Mouse (Mus musculus) forebrain, embryonic 12.5 days (tissue): ENCODE data around the gene Sell. TPM values are rescaled to one million over a fixed set of nuclear protein-coding genes. Genes with fewer than 3 reads are reported as not detected.

ENCODE experiments used
- ATAC-seq: fragments of 200-750 bp; cut with Nextera tagmentation; 2 replicates; pipeline ENCODE4 v1.8.0; 2017; ENCODE audit warnings: moderate TSS enrichment; ENCODE audit not compliant: low FRiP score
- H3K27ac ChIP-seq: fragments of 300-500 bp; sonication (generic); 2 replicates; pipeline ENCODE4 v1.5.1; 2016; ENCODE audit warnings: mild to moderate bottlenecking
- H3K27me3 ChIP-seq: fragments of 300-500 bp; sonication (generic); 2 replicates; pipeline ENCODE4 v1.6.1; 2016; ENCODE audit warnings: mild to moderate bottlenecking
- H3K36me3 ChIP-seq: fragments of 300-500 bp; sonication (generic); replicated peaks from 2 replicates; pipeline ENCODE4 v1.6.1; 2016; ENCODE audit warnings: mild to moderate bottlenecking
- H3K4me1 ChIP-seq: fragments of 300-500 bp; sonication (generic); 2 replicates; pipeline ENCODE4 v1.6.1; 2016
- H3K4me2 ChIP-seq: fragments of 300-500 bp; sonication (generic); 2 replicates; pipeline ENCODE4 v1.6.1; 2016; ENCODE audit warnings: mild to moderate bottlenecking, moderate library complexity
- H3K4me3 ChIP-seq: fragments of 300-500 bp; sonication (generic); replicated peaks from 2 replicates; pipeline ENCODE4 v1.5.1; 2016; ENCODE audit warnings: mild to moderate bottlenecking
- H3K9ac ChIP-seq: fragments of 300-500 bp; sonication (generic); 2 replicates; pipeline ENCODE4 v1.6.1; 2016; ENCODE audit warnings: mild to moderate bottlenecking
- H3K9me3 ChIP-seq: fragments of 300-500 bp; sonication (generic); 2 replicates; pipeline ENCODE4 v1.6.1; 2016
- WGBS: fragments of 180-500 bp; shearing (Covaris S2); methylation state at CpG from one replicate; pipeline ENCODE4 v1.1.7; 2016; 5-methylcytosine and 5-hydroxymethylcytosine counted together
- polyA plus RNA-seq: library from polyadenylated mRNA; unstranded; fragments of >200 nt; fragmentation: Nextera tagmentation; extraction: Ambion mirVana; gene quantifications from 2 replicates; pipeline ENCODE4 v1.2.1, GENCODE M21; 2016

Gene Sell
- polyA plus RNA-seq, 1 experiment from 2014 or later = not detected

- H3K27ac ChIP-seq = no peak overlapping the region
- H3K27me3 ChIP-seq = no peaks in the 10 kb centered on the region
- H3K4me3 ChIP-seq = no peak overlapping the region
- H3K9me3 ChIP-seq = no peaks in the 10 kb centered on the region
- H3K4me2 ChIP-seq = no peak overlapping the region
- no peaks in the 10 kb centered on the region for H3K36me3 ChIP-seq
- no peak for ATAC-seq
- no peak overlapping the region for H3K9ac ChIP-seq
- WGBS = 91% methylated on average over 4 of the region's 4 CpGs
- H3K4me1 ChIP-seq = no peaks in the 10 kb centered on the region
Measured at GRCm38 (mm10) chr1:164078323-164078741, 16.6 kb downstream of the Sell start.

GRCm38 (mm10) chr1:164079091-164079490 is 17.3 kb downstream of the Sell start:
- ATAC-seq = no peak
- Histone ChIP-seq H3K4me2 (no peak overlapping the region), H3K27me3 (no peaks in the 10 kb centered on the region), H3K27ac (no peak overlapping the region), H3K4me3 (no peak overlapping the region), H3K9ac (no peak overlapping the region), H3K9me3 (no peaks in the 10 kb centered on the region), H3K36me3 (no peaks in the 10 kb centered on the region), H3K4me1 (no peaks in the 10 kb centered on the region)
- WGBS = 92% methylated on average over 11 of the region's 11 CpGs

GRCm38 (mm10) chr1:164083046-164083445 is 21.3 kb downstream of the Sell start:
- Histone ChIP-seq H3K27ac (no peak overlapping the region), H3K27me3 (no peaks in the 10 kb centered on the region), H3K4me3 (no peak overlapping the region), H3K9me3 (no peaks in the 10 kb centered on the region), H3K4me2 (no peak overlapping the region), H3K9ac (no peak overlapping the region), H3K4me1 (no peaks in the 10 kb centered on the region), H3K36me3 (no peaks in the 10 kb centered on the region)
- WGBS = 91% methylated on average over 4 of the region's 4 CpGs
- ATAC-seq = no peak

GRCm38 (mm10) chr1:164086797-164087196 is 25.0 kb downstream of the Sell start:
- no peak overlapping the region for H3K4me3 ChIP-seq
- H3K9me3 ChIP-seq = no peaks in the 10 kb centered on the region
- no peaks in the 10 kb centered on the region for H3K4me1 ChIP-seq
- WGBS = 85% methylated on average over 3 of the region's 3 CpGs
- H3K4me2 ChIP-seq = no peak overlapping the region
- no peak overlapping the region for H3K9ac ChIP-seq
- H3K36me3 ChIP-seq = no peaks in the 10 kb centered on the region
- H3K27me3 ChIP-seq = no peaks in the 10 kb centered on the region
- no peak for ATAC-seq
- H3K27ac ChIP-seq = no peak overlapping the region

- H3K4me3 ChIP-seq = no peak overlapping the region
- no peaks in the 10 kb centered on the region for H3K27me3 ChIP-seq
- WGBS = 92% methylated on average over 5 of the region's 5 CpGs
- H3K36me3 ChIP-seq = no peaks in the 10 kb centered on the region
- no peak for ATAC-seq
- H3K27ac ChIP-seq = no peak overlapping the region
- H3K4me1 ChIP-seq = no peaks in the 10 kb centered on the region
- no peaks in the 10 kb centered on the region for H3K9me3 ChIP-seq
- H3K9ac ChIP-seq = no peak overlapping the region
- no peak overlapping the region for H3K4me2 ChIP-seq
Measured at GRCm38 (mm10) chr1:164087872-164088271, 26.1 kb downstream of the Sell start.

GRCm38 (mm10) chr1:164096780-164097179 is 35.0 kb downstream of the Sell start:
- no peaks in the 10 kb centered on the region for H3K9me3 ChIP-seq
- no peaks in the 10 kb centered on the region for H3K27me3 ChIP-seq
- 81% methylated on average over 6 of the region's 6 CpGs for WGBS
- no peak overlapping the region for H3K4me3 ChIP-seq
- H3K27ac ChIP-seq = no peak overlapping the region
- no peak overlapping the region for H3K9ac ChIP-seq
- H3K4me2 ChIP-seq = no peak overlapping the region
- no peaks in the 10 kb centered on the region for H3K36me3 ChIP-seq
- H3K4me1 ChIP-seq = no peaks in the 10 kb centered on the region
- ATAC-seq = no peak

- Histone ChIP-seq H3K4me2 (no peak overlapping the region), H3K4me3 (no peak overlapping the region), H3K36me3 (no peaks in the 10 kb centered on the region), H3K27ac (no peak overlapping the region), H3K4me1 (no peaks in the 10 kb centered on the region), H3K9ac (no peak overlapping the region), H3K9me3 (no peaks in the 10 kb centered on the region), H3K27me3 (no peaks in the 10 kb centered on the region)
- ATAC-seq = no peak
- 82% methylated on average over 2 of the region's 2 CpGs for WGBS
Measured at GRCm38 (mm10) chr1:164097911-164098310, 36.1 kb downstream of the Sell start.

GRCm38 (mm10) chr1:164098372-164098771 is 36.6 kb downstream of the Sell start:
- Histone ChIP-seq H3K4me3 (no peak overlapping the region), H3K27me3 (no peaks in the 10 kb centered on the region), H3K9ac (no peak overlapping the region), H3K4me2 (no peak overlapping the region), H3K36me3 (no peaks in the 10 kb centered on the region), H3K9me3 (no peaks in the 10 kb centered on the region), H3K27ac (no peak overlapping the region), H3K4me1 (no peaks in the 10 kb centered on the region)
- ATAC-seq = no peak
- WGBS = 68% methylated on average over 2 of the region's 2 CpGs

GRCm38 (mm10) chr1:164109763-164110162 is 48.0 kb downstream of the Sell start:
- no peak overlapping the region for H3K4me3 ChIP-seq
- H3K9ac ChIP-seq = no peak overlapping the region
- ATAC-seq = no peak
- no peak overlapping the region for H3K4me2 ChIP-seq
- no peaks in the 10 kb centered on the region for H3K27me3 ChIP-seq
- H3K4me1 ChIP-seq = no peaks in the 10 kb centered on the region
- WGBS = 90% methylated on average over 2 of the region's 2 CpGs
- no peak overlapping the region for H3K27ac ChIP-seq
- no peaks in the 10 kb centered on the region for H3K36me3 ChIP-seq
- H3K9me3 ChIP-seq = no peaks in the 10 kb centered on the region

- no peak for ATAC-seq
- no peak overlapping the region for H3K27ac ChIP-seq
- no peak overlapping the region for H3K4me2 ChIP-seq
- H3K27me3 ChIP-seq = no peaks in the 10 kb centered on the region
- no peaks in the 10 kb centered on the region for H3K36me3 ChIP-seq
- WGBS = 95% methylated on average over 9 of the region's 9 CpGs
- no peak overlapping the region for H3K9ac ChIP-seq
- no peak overlapping the region for H3K4me3 ChIP-seq
- H3K4me1 ChIP-seq = no peaks in the 10 kb centered on the region; the same call in 1 of the 2 replicates
- H3K9me3 ChIP-seq = no peaks in the 10 kb centered on the region
Measured at GRCm38 (mm10) chr1:164110591-164111329, 49.0 kb downstream of the Sell start.

- Histone ChIP-seq H3K4me3 (no peak overlapping the region), H3K36me3 (no peaks in the 10 kb centered on the region), H3K9me3 (no peaks in the 10 kb centered on the region), H3K27ac (no peak overlapping the region), H3K4me1 (no peaks in the 10 kb centered on the region; the same call in 1 of the 2 replicates), H3K4me2 (no peak overlapping the region), H3K9ac (no peak overlapping the region), H3K27me3 (no peaks in the 10 kb centered on the region)
- 87% methylated on average over 5 of the region's 5 CpGs for WGBS
- ATAC-seq = no peak
Measured at GRCm38 (mm10) chr1:164114280-164114679, 52.5 kb downstream of the Sell start.

- Histone ChIP-seq H3K4me1 (no peaks in the 10 kb centered on the region; the same call in 1 of the 2 replicates), H3K9ac (no peak within 1 kb of the TSS), H3K36me3 (no peaks in the 10 kb centered on the region), H3K4me2 (no peak within 1 kb of the TSS), H3K9me3 (no peaks in the 10 kb centered on the region), H3K27me3 (no peaks in the 10 kb centered on the region), H3K27ac (no peak within 1 kb of the TSS), H3K4me3 (no peak within 1 kb of the TSS)
- WGBS = 68% methylated on average over 8 of the region's 8 CpGs
- ATAC-seq = no peak
Measured at GRCm38 (mm10) chr1:164114947-164115493, 53.2 kb downstream of the Sell start, which contains the start of gene Selp. TSS of gene Selp (plus strand) at chr1:164115264.

- ATAC-seq = no peak
- no peak overlapping the region for H3K4me3 ChIP-seq
- no peaks in the 10 kb centered on the region for H3K36me3 ChIP-seq
- no peak overlapping the region for H3K4me2 ChIP-seq
- no peaks in the 10 kb centered on the region for H3K9me3 ChIP-seq
- no peaks in the 10 kb centered on the region; the same call in 1 of the 2 replicates for H3K4me1 ChIP-seq
- 50% methylated on average over 6 of the region's 6 CpGs for WGBS
- H3K27ac ChIP-seq = no peak overlapping the region
- H3K27me3 ChIP-seq = no peaks in the 10 kb centered on the region
- H3K9ac ChIP-seq = no peak overlapping the region
Measured at GRCm38 (mm10) chr1:164115647-164116046, 53.9 kb downstream of the Sell start.
